Mouse (Mus musculus) right cerebral cortex, postnatal 4 days (tissue): ENCODE data around the gene Grb7.

Source experiments
- DNase-seq: peaks from one replicate; pipeline ENCODE4 v3.0.0-alpha.2; 2022

Gene Grb7

GRCm38 (mm10) chr11:98446562-98447474 lies 624 bp downstream of the Grb7 start:
- no peak for DNase-seq

- DNase-seq, result no peak
These were observed 1.3 kb downstream of the Grb7 start for GRCm38 (mm10) chr11:98447475-98447834.

GRCm38 (mm10) chr11:98448191-98448790 lies 2.1 kb downstream of the Grb7 start:
- DNase-seq, result no peak

GRCm38 (mm10) chr11:98449419-98449818 lies 3.2 kb downstream of the Grb7 start:
- no peak for DNase-seq

- no peak for DNase-seq
These were observed 4.0 kb downstream of the Grb7 start for GRCm38 (mm10) chr11:98449921-98450771.

GRCm38 (mm10) chr11:98455484-98455883 lies 9.3 kb downstream of the Grb7 start:
- no peak for DNase-seq

GRCm38 (mm10) chr11:98456545-98456944 lies 10.4 kb downstream of the Grb7 start:
- DNase-seq, result no peak

- DNase-seq, result no peak
These were observed 10.8 kb downstream of the Grb7 start for GRCm38 (mm10) chr11:98456945-98457344.

- peak; percentile 97 for DNase-seq
These were observed 11.3 kb downstream of the Grb7 start for GRCm38 (mm10) chr11:98457367-98458120.

- DNase-seq, result no peak
These were observed 12.2 kb downstream of the Grb7 start for GRCm38 (mm10) chr11:98458121-98458990.

GRCm38 (mm10) chr11:98459071-98459741 lies 13.0 kb downstream of the Grb7 start:
- no peak for DNase-seq

- DNase-seq, result no peak
These were observed 13.7 kb downstream of the Grb7 start for GRCm38 (mm10) chr11:98459860-98460259.

GRCm38 (mm10) chr11:98461109-98461720 lies 15.0 kb downstream of the Grb7 start:
- no peak for DNase-seq

GRCm38 (mm10) chr11:98462255-98462654 lies 16.1 kb downstream of the Grb7 start:
- no peak for DNase-seq

GRCm38 (mm10) chr11:98463911-98464310 lies 17.7 kb downstream of the Grb7 start:
- no peak for DNase-seq

- no peak for DNase-seq
These were observed 18.3 kb downstream of the Grb7 start for GRCm38 (mm10) chr11:98464516-98464915.

- DNase-seq, result no peak
These were observed 23.8 kb downstream of the Grb7 start for GRCm38 (mm10) chr11:98469761-98470714.

- no peak for DNase-seq
These were observed 24.6 kb downstream of the Grb7 start for GRCm38 (mm10) chr11:98470795-98471194.

GRCm38 (mm10) chr11:98472696-98473095 lies 26.5 kb downstream of the Grb7 start:
- DNase-seq, result no peak
